Mouse (Mus musculus) cerebellum, adult 2 months (tissue): Measurements from ENCODE around the gene Heatr5a.

Experiments used
- CTCF ChIP-seq: fragments of 200-500 bp; IDR thresholded peaks from 2 replicates; pipeline ENCODE4 v1.5.1; 2011; ENCODE audit warnings: low read depth, mild to moderate bottlenecking, control low read depth, low read length, moderate library complexity, borderline replicate concordance; ENCODE audit not compliant: insufficient read depth
- POLR2A ChIP-seq: fragments of 200-500 bp; IDR thresholded peaks from 2 replicates; pipeline ENCODE4 v1.6.1; 2011; ENCODE audit warnings: low read length, control low read depth, borderline replicate concordance; ENCODE audit not compliant: insufficient read depth

- no peak for TF ChIP-seq CTCF
- no peak for TF ChIP-seq POLR2A
These were observed 27.3 kb upstream of the Heatr5a start for GRCm38 (mm10) chr12:51998366-51998932.
